Mouse (Mus musculus) forebrain, postnatal 0 days (tissue): ENCODE measurements around the gene Ccdc191. TPM values are rescaled to one million over a fixed set of nuclear protein-coding genes. Genes with fewer than 3 reads are reported as not detected.

Source experiments
- ATAC-seq: fragments of 200-750 bp; cut with Nextera tagmentation; 2 replicates; pipeline ENCODE4 v1.8.0; 2017; ENCODE audit warnings: mild to moderate bottlenecking, moderate library complexity
- DNase-seq: peaks from one replicate; pipeline ENCODE4 v3.0.0-alpha.2; 2015
- H3K27ac ChIP-seq: fragments of 300-500 bp; sonication (generic); 2 replicates; pipeline ENCODE4 v1.5.1; 2014; ENCODE audit warnings: low read depth, mild to moderate bottlenecking, antibody characterized with exemption, low read length, moderate library complexity, mixed read lengths
- H3K27me3 ChIP-seq: fragments of 300-500 bp; sonication (generic); 2 replicates; pipeline ENCODE4 v1.6.1; 2014; ENCODE audit warnings: mild to moderate bottlenecking, low read length, mixed read lengths; ENCODE audit not compliant: insufficient read depth
- H3K36me3 ChIP-seq: fragments of 300-500 bp; sonication (generic); 2 replicates; pipeline ENCODE4 v1.6.1; 2014; ENCODE audit warnings: mild to moderate bottlenecking, moderate library complexity; ENCODE audit not compliant: insufficient read depth
- H3K4me1 ChIP-seq: fragments of 300-500 bp; sonication (generic); 2 replicates; pipeline ENCODE4 v1.6.1; 2014; ENCODE audit warnings: antibody characterized with exemption; ENCODE audit not compliant: insufficient read depth
- H3K4me2 ChIP-seq: fragments of 300-500 bp; sonication (generic); 2 replicates; pipeline ENCODE4 v1.6.1; 2014; ENCODE audit warnings: low read depth, mild to moderate bottlenecking, moderate library complexity
- H3K4me3 ChIP-seq: fragments of 300-500 bp; sonication (generic); 2 replicates; pipeline ENCODE4 v1.5.1; 2014; ENCODE audit warnings: low read depth, low read length, mixed read lengths
- H3K9ac ChIP-seq: fragments of 300-500 bp; sonication (generic); 2 replicates; pipeline ENCODE4 v1.6.1; 2014; ENCODE audit warnings: mild to moderate bottlenecking
- H3K9me3 ChIP-seq: fragments of 300-500 bp; sonication (generic); 2 replicates; pipeline ENCODE4 v1.6.1; 2016; ENCODE audit warnings: low read length
- CTCF ChIP-seq: sonication (generic); IDR thresholded peaks from 2 replicates; pipeline ENCODE4 v1.5.1; 2016; ENCODE audit warnings: antibody characterized with exemption, control low read depth, low read depth
- WGBS: fragments of 180-500 bp; shearing (Covaris S2); extraction: QIAGEN DNeasy Blood & Tissue Kit; methylation state at CpG from one replicate; pipeline ENCODE4 v1.1.7; 2014; 5-methylcytosine and 5-hydroxymethylcytosine counted together
- polyA plus RNA-seq: library from polyadenylated mRNA; unstranded; fragments of >200 nt; fragmentation: Nextera tagmentation; extraction: Ambion mirVana; gene quantifications from 2 replicates; pipeline ENCODE4 v1.2.1, GENCODE M21; 2015
- total RNA-seq: library from RNA; depleted of rRNA; stranded (reverse); fragments of >200 nt; gene quantifications from 2 replicates; pipeline ENCODE4 v1.2.3, GENCODE M21; 2014

Ccdc191 gene
- total and polyA plus RNA-seq, 2 experiments from 2014 or later, result 6.1 to 7.9 TPM

DNA sequence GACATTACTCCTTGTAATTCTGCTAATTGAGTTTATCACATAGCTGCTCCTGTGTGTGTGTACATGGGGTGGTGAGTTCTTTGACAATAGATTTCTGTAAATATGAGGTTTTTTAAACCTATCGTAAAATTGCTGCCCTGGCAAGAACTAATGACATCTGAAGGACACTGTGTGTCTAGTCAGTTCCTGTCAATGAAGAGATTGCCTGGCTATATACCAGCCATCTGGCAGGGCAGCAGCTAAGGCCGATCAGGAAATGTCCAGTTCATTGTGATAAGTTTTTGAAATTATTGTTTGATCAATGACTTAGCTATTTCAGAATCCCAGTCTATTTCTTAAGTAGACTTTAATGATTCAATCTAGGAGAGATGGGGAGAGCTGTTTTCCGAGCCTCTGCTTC is 55.8 kb downstream of the Ccdc191 start:
- no peak for TF ChIP-seq CTCF
- WGBS, result 76% methylated on average over 3 of the region's 3 CpGs

GRCm38 (mm10) chr16:43945869-43946268 is 56.3 kb downstream of the Ccdc191 start:
- TF ChIP-seq CTCF, result no peak
- no peaks in the 10 kb centered on the region for H3K9me3 ChIP-seq
- no peak overlapping the region for H3K9ac ChIP-seq
- 0 out of 2 replicates have a peak overlapping the region, but pooled peaks have one; percentile 50 for H3K27ac ChIP-seq
- 66% methylated on average over 3 of the region's 3 CpGs for WGBS
- H3K4me1 ChIP-seq, result no peaks in the 10 kb centered on the region
- ATAC-seq (peak; percentile 56; the same call in 1 of the 2 replicates), DNase-seq (no peak)
- no peaks in the 10 kb centered on the region for H3K36me3 ChIP-seq
- H3K4me2 ChIP-seq, result no peak overlapping the region
- no peaks in the 10 kb centered on the region for H3K27me3 ChIP-seq
- no peak overlapping the region for H3K4me3 ChIP-seq

More for the DNA sequence above, 55.8 kb downstream of the Ccdc191 start:
- DNase-seq, result no peak
- no peak overlapping the region for H3K4me2 ChIP-seq
- H3K36me3 ChIP-seq, result no peaks in the 10 kb centered on the region
- no peak for ATAC-seq
- H3K27ac ChIP-seq, result 0 out of 2 replicates have a peak overlapping the region, but pooled peaks have one; percentile 50
- H3K27me3 ChIP-seq, result no peaks in the 10 kb centered on the region
- no peak overlapping the region for H3K4me3 ChIP-seq
- no peaks in the 10 kb centered on the region for H3K9me3 ChIP-seq
- H3K4me1 ChIP-seq, result no peaks in the 10 kb centered on the region
- no peak overlapping the region for H3K9ac ChIP-seq

GRCm38 (mm10) chr16:43951591-43951990 is 62.0 kb downstream of the Ccdc191 start:
- Histone ChIP-seq H3K4me3 (no peak overlapping the region), H3K9me3 (no peaks in the 10 kb centered on the region), H3K4me2 (no peak overlapping the region), H3K27me3 (no peaks in the 10 kb centered on the region), H3K4me1 (no peaks in the 10 kb centered on the region), H3K36me3 (no peaks in the 10 kb centered on the region), H3K9ac (no peak overlapping the region), H3K27ac (no peak overlapping the region)
- ATAC-seq (no peak; the same call in 1 of the 2 replicates), DNase-seq (no peak)
- WGBS, result 89% methylated on average over 4 of the region's 4 CpGs
- no peak for TF ChIP-seq CTCF

GRCm38 (mm10) chr16:43954913-43955312 is 65.3 kb downstream of the Ccdc191 start:
- H3K4me3 ChIP-seq, result no peak overlapping the region
- no peaks in the 10 kb centered on the region for H3K27me3 ChIP-seq
- H3K9me3 ChIP-seq, result no peaks in the 10 kb centered on the region
- TF ChIP-seq CTCF, result no peak
- DNase-seq, result no peak
- no peak for ATAC-seq
- H3K4me1 ChIP-seq, result no peaks in the 10 kb centered on the region
- no peaks in the 10 kb centered on the region for H3K36me3 ChIP-seq
- no peak overlapping the region for H3K9ac ChIP-seq
- WGBS, result 75% methylated on average over 6 of the region's 6 CpGs
- no peak overlapping the region for H3K27ac ChIP-seq
- H3K4me2 ChIP-seq, result no peak overlapping the region

DNA sequence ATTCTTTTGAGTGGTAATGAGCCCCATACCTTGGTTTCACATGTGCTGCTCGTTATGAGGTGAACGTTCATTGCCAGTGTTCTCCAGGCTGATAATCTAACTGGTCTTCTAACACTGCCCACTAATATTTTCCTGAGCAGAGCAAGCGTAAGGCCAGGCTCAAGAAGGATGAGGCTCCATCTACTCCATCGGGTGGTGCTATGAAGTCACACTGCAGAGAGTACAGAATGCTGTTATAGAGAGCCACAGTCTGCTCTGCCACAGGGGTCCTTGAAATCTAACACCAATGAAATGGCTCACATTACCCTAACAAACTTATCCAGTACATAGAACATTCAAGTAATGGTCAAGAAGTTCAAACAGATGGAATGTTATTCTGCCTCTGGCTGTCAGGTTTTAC is 68.4 kb downstream of the Ccdc191 start:
- H3K27ac ChIP-seq, result no peak overlapping the region
- no peaks in the 10 kb centered on the region for H3K36me3 ChIP-seq
- no peak overlapping the region for H3K4me2 ChIP-seq
- H3K9me3 ChIP-seq, result no peaks in the 10 kb centered on the region
- H3K9ac ChIP-seq, result no peak overlapping the region
- H3K4me3 ChIP-seq, result no peak overlapping the region
- ATAC-seq (no peak), DNase-seq (no peak)
- no peaks in the 10 kb centered on the region for H3K27me3 ChIP-seq
- no peaks in the 10 kb centered on the region for H3K4me1 ChIP-seq
- WGBS, result 83% methylated on average over 4 of the region's 4 CpGs
- TF ChIP-seq CTCF, result no peak

- H3K9me3 ChIP-seq, result no peaks in the 10 kb centered on the region
- peak overlapping the region; percentile 9 for H3K27ac ChIP-seq
- TF ChIP-seq CTCF, result no peak
- H3K4me1 ChIP-seq, result no peaks in the 10 kb centered on the region
- peaks cover 8% of the 10 kb centered on the region; the same call in 1 of the 2 replicates for H3K36me3 ChIP-seq
- no peak overlapping the region for H3K9ac ChIP-seq
- ATAC-seq (no peak), DNase-seq (no peak)
- H3K4me3 ChIP-seq, result no peak overlapping the region
- H3K27me3 ChIP-seq, result no peaks in the 10 kb centered on the region
- WGBS, result 94% methylated on average over 9 of the region's 9 CpGs
- no peak overlapping the region for H3K4me2 ChIP-seq
Observed at GRCm38 (mm10) chr16:43963291-43963690, 73.7 kb downstream of the Ccdc191 start.

DNA sequence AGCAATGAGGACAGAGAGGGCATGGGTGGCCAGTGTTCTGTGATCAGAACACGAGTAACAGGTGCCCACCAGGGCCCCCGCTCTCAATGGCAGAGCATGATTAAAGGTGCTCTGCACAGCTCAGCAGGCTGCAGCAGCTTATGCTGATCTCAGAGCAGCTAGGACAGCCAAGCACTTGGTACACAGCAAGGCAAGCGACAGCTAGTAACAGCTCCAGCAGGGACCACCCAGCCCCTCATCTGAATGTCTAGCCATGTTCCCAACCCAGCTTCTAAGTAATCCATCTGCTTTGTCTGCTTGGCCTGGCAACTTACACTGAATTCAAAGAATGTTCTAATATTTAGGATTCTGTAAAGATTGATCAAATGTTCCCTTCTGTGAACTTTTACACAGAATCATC is 74.2 kb downstream of the Ccdc191 start:
- TF ChIP-seq CTCF, result no peak
- peak; percentile 91 for ATAC-seq
- peak; percentile 47 for DNase-seq

More for the DNA sequence above, 74.2 kb downstream of the Ccdc191 start:
- Histone ChIP-seq H3K27me3 (no peaks in the 10 kb centered on the region), H3K36me3 (peaks cover 12% of the 10 kb centered on the region), H3K27ac (peak overlapping the region; percentile 9), H3K9me3 (no peaks in the 10 kb centered on the region), H3K4me3 (no peak overlapping the region), H3K9ac (no peak overlapping the region), H3K4me1 (no peaks in the 10 kb centered on the region), H3K4me2 (no peak overlapping the region)
- WGBS, result 64% methylated on average over 3 of the region's 3 CpGs
